Mouse (Mus musculus): ENCODE results near the gene Crim1. TPM values are rescaled to one million over a fixed set of nuclear protein-coding genes. Genes with fewer than 3 reads are reported as not detected.

The Crim1 gene
- polyA plus RNA-seq (2015; fragmentation: Nextera tagmentation; extraction: Ambion mirVana) = 11.2 and 11.9 TPM in 2 replicates

- no peaks in the 10 kb centered on the region for H3K9me3 ChIP-seq (replicated peaks; ENCODE audit: control insufficient read depth, low read length, poor library complexity, severe bottlenecking)
- H3K4me3 ChIP-seq (ENCODE audit: low read depth, low read length) = peak within 1 kb of the TSS; percentile 91
- no peaks in the 10 kb centered on the region for H3K27me3 ChIP-seq (ENCODE audit: control insufficient read depth, insufficient read depth, low read depth, low read length)
- H3K36me3 ChIP-seq (ENCODE audit: control insufficient read depth, insufficient read depth, low read length) = no peaks in the 10 kb centered on the region
- peak; percentile 76 for ATAC-seq
- H3K4me1 ChIP-seq (ENCODE audit: control insufficient read depth, insufficient read depth, low read length) = peaks cover 20% of the 10 kb centered on the region
- peak within 1 kb of the TSS; percentile 90 for H3K27ac ChIP-seq (ENCODE audit: low read length)
- H3K9ac ChIP-seq (ENCODE audit: low read depth, low read length) = peak within 1 kb of the TSS; percentile 79
- WGBS = under 1% methylated on average over 58 of the region's 90 CpGs
- H3K4me2 ChIP-seq (ENCODE audit: low read length) = peak within 1 kb of the TSS; percentile 91
These were observed at the start of gene Crim1 for GRCm38 (mm10) chr17:78199626-78200560. Gene Crim1 (plus strand): TSS chr17:78200248.

- no peaks in the 10 kb centered on the region for H3K9me3 ChIP-seq (replicated peaks; ENCODE audit: control insufficient read depth, low read length, poor library complexity, severe bottlenecking)
- H3K4me2 ChIP-seq (ENCODE audit: low read length) = no peak overlapping the region
- no peak overlapping the region for H3K27ac ChIP-seq (ENCODE audit: low read length)
- 0 out of 2 replicates have a peak, but pooled peaks have one; percentile 25 for ATAC-seq
- WGBS = 66% methylated on average over 13 of the region's 13 CpGs
- no peaks in the 10 kb centered on the region for H3K4me1 ChIP-seq (ENCODE audit: control insufficient read depth, insufficient read depth, low read length)
- no peak overlapping the region for H3K9ac ChIP-seq (ENCODE audit: low read depth, low read length)
- H3K4me3 ChIP-seq (ENCODE audit: low read depth, low read length) = no peak overlapping the region
- no peaks in the 10 kb centered on the region for H3K27me3 ChIP-seq (ENCODE audit: control insufficient read depth, insufficient read depth, low read depth, low read length)
- H3K36me3 ChIP-seq (ENCODE audit: control insufficient read depth, insufficient read depth, low read length) = no peaks in the 10 kb centered on the region
These were observed 48.4 kb upstream of the Crim1 start for GRCm38 (mm10) chr17:78151479-78152282.

GRCm38 (mm10) chr17:78163278-78163677, 36.8 kb upstream of the Crim1 start:
- H3K9me3 ChIP-seq (replicated peaks; ENCODE audit: control insufficient read depth, low read length, poor library complexity, severe bottlenecking) = no peaks in the 10 kb centered on the region
- no peak for ATAC-seq
- H3K27me3 ChIP-seq (ENCODE audit: control insufficient read depth, insufficient read depth, low read depth, low read length) = no peaks in the 10 kb centered on the region
- H3K4me2 ChIP-seq (ENCODE audit: low read length) = no peak overlapping the region
- 31% methylated on average over 5 of the region's 5 CpGs for WGBS
- no peaks in the 10 kb centered on the region for H3K4me1 ChIP-seq (ENCODE audit: control insufficient read depth, insufficient read depth, low read length)
- no peak overlapping the region for H3K4me3 ChIP-seq (ENCODE audit: low read depth, low read length)
- H3K9ac ChIP-seq (ENCODE audit: low read depth, low read length) = no peak overlapping the region
- H3K27ac ChIP-seq (ENCODE audit: low read length) = no peak overlapping the region
- no peaks in the 10 kb centered on the region for H3K36me3 ChIP-seq (ENCODE audit: control insufficient read depth, insufficient read depth, low read length)

- Histone ChIP-seq H3K4me1 (ENCODE audit: control insufficient read depth, insufficient read depth, low read length) (no peaks in the 10 kb centered on the region), H3K27me3 (ENCODE audit: control insufficient read depth, insufficient read depth, low read depth, low read length) (no peaks in the 10 kb centered on the region), H3K4me3 (ENCODE audit: low read depth, low read length) (no peak overlapping the region), H3K9ac (ENCODE audit: low read depth, low read length) (no peak overlapping the region), H3K27ac (ENCODE audit: low read length) (no peak overlapping the region), H3K36me3 (ENCODE audit: control insufficient read depth, insufficient read depth, low read length) (no peaks in the 10 kb centered on the region), H3K4me2 (ENCODE audit: low read length) (no peak overlapping the region), H3K9me3 (replicated peaks; ENCODE audit: control insufficient read depth, low read length, poor library complexity, severe bottlenecking) (no peaks in the 10 kb centered on the region)
- no peak for ATAC-seq
- 90% methylated on average over 10 of the region's 10 CpGs for WGBS
These were observed 36.3 kb upstream of the Crim1 start for GRCm38 (mm10) chr17:78163724-78164236.

- no peak overlapping the region for H3K27ac ChIP-seq (ENCODE audit: low read length)
- no peaks in the 10 kb centered on the region for H3K4me1 ChIP-seq (ENCODE audit: control insufficient read depth, insufficient read depth, low read length)
- H3K9ac ChIP-seq (ENCODE audit: low read depth, low read length) = no peak overlapping the region
- ATAC-seq = no peak
- H3K4me3 ChIP-seq (ENCODE audit: low read depth, low read length) = no peak overlapping the region
- H3K9me3 ChIP-seq (replicated peaks; ENCODE audit: control insufficient read depth, low read length, poor library complexity, severe bottlenecking) = no peaks in the 10 kb centered on the region
- no peaks in the 10 kb centered on the region for H3K27me3 ChIP-seq (ENCODE audit: control insufficient read depth, insufficient read depth, low read depth, low read length)
- H3K4me2 ChIP-seq (ENCODE audit: low read length) = no peak overlapping the region
- H3K36me3 ChIP-seq (ENCODE audit: control insufficient read depth, insufficient read depth, low read length) = no peaks in the 10 kb centered on the region
These were observed 34.2 kb upstream of the Crim1 start for GRCm38 (mm10) chr17:78165855-78166254.

- 92% methylated on average over 4 of the region's 4 CpGs for WGBS
- no peak overlapping the region for H3K27ac ChIP-seq (ENCODE audit: low read length)
- H3K4me3 ChIP-seq (ENCODE audit: low read depth, low read length) = no peak overlapping the region
- no peak for ATAC-seq
- no peak overlapping the region for H3K9ac ChIP-seq (ENCODE audit: low read depth, low read length)
- no peaks in the 10 kb centered on the region for H3K27me3 ChIP-seq (ENCODE audit: control insufficient read depth, insufficient read depth, low read depth, low read length)
- H3K9me3 ChIP-seq (replicated peaks; ENCODE audit: control insufficient read depth, low read length, poor library complexity, severe bottlenecking) = no peaks in the 10 kb centered on the region
- no peak overlapping the region for H3K4me2 ChIP-seq (ENCODE audit: low read length)
- H3K4me1 ChIP-seq (ENCODE audit: control insufficient read depth, insufficient read depth, low read length) = no peaks in the 10 kb centered on the region
- H3K36me3 ChIP-seq (ENCODE audit: control insufficient read depth, insufficient read depth, low read length) = no peaks in the 10 kb centered on the region
These were observed 33.5 kb upstream of the Crim1 start for GRCm38 (mm10) chr17:78166566-78166965.

- Histone ChIP-seq H3K27me3 (ENCODE audit: control insufficient read depth, insufficient read depth, low read depth, low read length) (no peaks in the 10 kb centered on the region), H3K4me1 (ENCODE audit: control insufficient read depth, insufficient read depth, low read length) (no peaks in the 10 kb centered on the region), H3K9ac (ENCODE audit: low read depth, low read length) (no peak overlapping the region), H3K36me3 (ENCODE audit: control insufficient read depth, insufficient read depth, low read length) (no peaks in the 10 kb centered on the region), H3K4me2 (ENCODE audit: low read length) (no peak overlapping the region), H3K4me3 (ENCODE audit: low read depth, low read length) (no peak overlapping the region), H3K27ac (ENCODE audit: low read length) (no peak overlapping the region), H3K9me3 (replicated peaks; ENCODE audit: control insufficient read depth, low read length, poor library complexity, severe bottlenecking) (no peaks in the 10 kb centered on the region)
- ATAC-seq = no peak
- 88% methylated on average over 2 of the region's 2 CpGs for WGBS
These were observed 27.7 kb upstream of the Crim1 start for GRCm38 (mm10) chr17:78172371-78172770.

GRCm38 (mm10) chr17:78180766-78181165, 19.3 kb upstream of the Crim1 start:
- ATAC-seq = no peak
- H3K4me3 ChIP-seq (ENCODE audit: low read depth, low read length) = no peak overlapping the region
- no peak overlapping the region for H3K4me2 ChIP-seq (ENCODE audit: low read length)
- H3K36me3 ChIP-seq (ENCODE audit: control insufficient read depth, insufficient read depth, low read length) = no peaks in the 10 kb centered on the region
- no peaks in the 10 kb centered on the region for H3K9me3 ChIP-seq (replicated peaks; ENCODE audit: control insufficient read depth, low read length, poor library complexity, severe bottlenecking)
- no peaks in the 10 kb centered on the region for H3K27me3 ChIP-seq (ENCODE audit: control insufficient read depth, insufficient read depth, low read depth, low read length)
- H3K4me1 ChIP-seq (ENCODE audit: control insufficient read depth, insufficient read depth, low read length) = no peaks in the 10 kb centered on the region
- no peak overlapping the region for H3K9ac ChIP-seq (ENCODE audit: low read depth, low read length)
- no peak overlapping the region for H3K27ac ChIP-seq (ENCODE audit: low read length)
- WGBS = 88% methylated on average over 6 of the region's 6 CpGs
